Mouse (Mus musculus) CH12.LX (cell line): ENCODE data around the gene Sipa1l2.

Source experiments
- CTCF ChIP-seq, 2 experiments: IDR thresholded peaks in 1 of 2; conservative IDR thresholded peaks in 1 of 2; 2 replicates each; pipeline ENCODE4 v1.5.1; 2011 to 2012; ENCODE audit warnings: low read depth in 2 of 2, low read length in 2 of 2, improper control_type of control experiment in 1 of 2, inconsistent platforms in 1 of 2, mild to moderate bottlenecking in 1 of 2, moderate library complexity in 1 of 2
- USF1 ChIP-seq: IDR thresholded peaks from 2 replicates; pipeline ENCODE4 v1.6.1; 2014; ENCODE audit warnings: low read depth, mild to moderate bottlenecking, inconsistent platforms, low read length, improper control_type of control experiment

- TF ChIP-seq USF1: peak; percentile 71
- no peak for TF ChIP-seq CTCF (conservative IDR thresholded peaks at IDR 0.05 in 1 of 2, IDR thresholded peaks at IDR 0.05 in 1 of 2; ENCODE audit: low read depth in 2 of 2, low read length in 2 of 2)
These were observed 178.3 kb downstream of the Sipa1l2 start for GRCm38 (mm10) chr8:125391271-125391670.
